Mouse (Mus musculus): Measurements from ENCODE around the gene Rexo2. TPM values are rescaled to one million over a fixed set of nuclear protein-coding genes. Genes with fewer than 3 reads are reported as not detected.

The Rexo2 gene
- 171 TPM for polyA plus RNA-seq (2014; fragmentation: Illumina TruSeq; extraction: RNeasy Lipid Tissue Mini Kit (QIAGEN cat#74804); ENCODE audit: low read depth, low replicate concordance)

GRCm38 (mm10) chr9:48480411-48481213, at the start of gene Rexo2:
Gene Rexo2, minus strand, starts transcription at chr9:48480623.

GRCm38 (mm10) chr9:48494817-48495547, 14.6 kb upstream of the Rexo2 start, which contains the start of the genes Rbm7 and Gm5617:
Gene Rbm7, minus strand, starts transcription at chr9:48495299.
Gene Gm5617, plus strand, starts transcription at chr9:48495442.

Other genes starting within 250 kb of the Rexo2 start
- gene Nxpe2, start 127.2 kb downstream of the Rexo2 start, polyA plus RNA-seq (2014; fragmentation: Illumina TruSeq; extraction: RNeasy Lipid Tissue Mini Kit (QIAGEN cat#74804); ENCODE audit: low read depth, low replicate concordance): 3.4 TPM
- gene Rbm7, start 14.7 kb upstream of the Rexo2 start, polyA plus RNA-seq (2014; fragmentation: Illumina TruSeq; extraction: RNeasy Lipid Tissue Mini Kit (QIAGEN cat#74804); ENCODE audit: low read depth, low replicate concordance): 139 TPM
- gene Gm5617, start 14.8 kb upstream of the Rexo2 start, polyA plus RNA-seq (2014; fragmentation: Illumina TruSeq; extraction: RNeasy Lipid Tissue Mini Kit (QIAGEN cat#74804); ENCODE audit: low read depth, low replicate concordance): not detected
- 17.3 TPM for gene Nnmt, start 124.5 kb upstream of the Rexo2 start, polyA plus RNA-seq (2014; fragmentation: Illumina TruSeq; extraction: RNeasy Lipid Tissue Mini Kit (QIAGEN cat#74804); ENCODE audit: low read depth, low replicate concordance)